Mouse (Mus musculus) right cerebral cortex, postnatal 4 days (tissue): ENCODE data around the gene 2810459M11Rik.
"Not testable (repeated sequence)": the region's sequence is repeated elsewhere in the genome, so short reads cannot be mapped to it uniquely, and the experiment has no call there.

Experiments
- DNase-seq: peaks from one replicate; pipeline ENCODE4 v3.0.0-alpha.2; 2022

The 2810459M11Rik gene

GRCm38 (mm10) chr1:86045848-86046805 is at the start of gene 2810459M11Rik:
Gene 2810459M11Rik (plus strand): TSS chr1:86045863.
- DNase-seq, result peak; percentile 44

- no peak for DNase-seq
Measured at GRCm38 (mm10) chr1:85997221-85997620, 48.4 kb upstream of the 2810459M11Rik start.

- DNase-seq, result no peak
Measured at GRCm38 (mm10) chr1:85998012-85998411, 47.7 kb upstream of the 2810459M11Rik start.

GRCm38 (mm10) chr1:85999853-86000570 is 45.7 kb upstream of the 2810459M11Rik start:
- no peak for DNase-seq

- no peak for DNase-seq
Measured at GRCm38 (mm10) chr1:86005540-86005939, 40.1 kb upstream of the 2810459M11Rik start.

GRCm38 (mm10) chr1:86006040-86006439 is 39.6 kb upstream of the 2810459M11Rik start:
- DNase-seq, result no peak

GRCm38 (mm10) chr1:86007778-86008177 is 37.9 kb upstream of the 2810459M11Rik start:
- DNase-seq, result peak; percentile 99

- not testable (repeated sequence) for DNase-seq
Measured at GRCm38 (mm10) chr1:86015758-86016157, 29.9 kb upstream of the 2810459M11Rik start.

- no peak for DNase-seq
Measured at GRCm38 (mm10) chr1:86016516-86016915, 29.1 kb upstream of the 2810459M11Rik start, which contains the start of gene Spata3. Gene Spata3 (plus strand): TSS chr1:86016816.

- DNase-seq, result peak; percentile 72
Measured at GRCm38 (mm10) chr1:86018235-86019055, 27.2 kb upstream of the 2810459M11Rik start.

GRCm38 (mm10) chr1:86021365-86021989 is 24.2 kb upstream of the 2810459M11Rik start:
- no peak for DNase-seq

- no peak for DNase-seq
Measured at GRCm38 (mm10) chr1:86032273-86032987, 13.2 kb upstream of the 2810459M11Rik start.

GRCm38 (mm10) chr1:86038191-86038951 is 7.3 kb upstream of the 2810459M11Rik start:
- no peak for DNase-seq

- no peak for DNase-seq
Measured at GRCm38 (mm10) chr1:86040131-86040530, 5.5 kb upstream of the 2810459M11Rik start.

GRCm38 (mm10) chr1:86040817-86041216 is 4.8 kb upstream of the 2810459M11Rik start:
- no peak for DNase-seq

- DNase-seq, result no peak
Measured at GRCm38 (mm10) chr1:86045056-86045455, 607 bp upstream of the 2810459M11Rik start.

GRCm38 (mm10) chr1:86046833-86047563 is 1.3 kb downstream of the 2810459M11Rik start:
- no peak for DNase-seq

- DNase-seq, result no peak
Measured at GRCm38 (mm10) chr1:86048231-86048630, 2.6 kb downstream of the 2810459M11Rik start.

GRCm38 (mm10) chr1:86048744-86049143 is 3.1 kb downstream of the 2810459M11Rik start:
- no peak for DNase-seq
